Mouse (Mus musculus) cortical plate, adult 2 months (tissue): ENCODE data around the gene Itga6. TPM values are rescaled to one million over a fixed set of nuclear protein-coding genes. Genes with fewer than 3 reads are reported as not detected.

Source experiments
- H3K27ac ChIP-seq: fragments of 200-500 bp; 2 replicates; pipeline ENCODE4 v1.5.1; 2012; ENCODE audit warnings: low read length, control low read depth, inconsistent platforms; ENCODE audit not compliant: insufficient read depth
- H3K4me1 ChIP-seq: fragments of 200-500 bp; 2 replicates; pipeline ENCODE4 v1.6.1; 2011; ENCODE audit warnings: low read length; ENCODE audit not compliant: control insufficient read depth, insufficient read depth
- H3K4me3 ChIP-seq: fragments of 200-500 bp; 2 replicates; pipeline ENCODE4 v1.5.1; 2011; ENCODE audit warnings: mild to moderate bottlenecking, low read length, control low read depth; ENCODE audit not compliant: insufficient read depth
- CTCF ChIP-seq: fragments of 200-500 bp; IDR thresholded peaks from 2 replicates; pipeline ENCODE4 v1.5.1; 2011; ENCODE audit warnings: mild to moderate bottlenecking, control low read depth, low read length; ENCODE audit not compliant: insufficient read depth; ENCODE audit errors: extremely low read depth
- POLR2A ChIP-seq: fragments of 200-500 bp; IDR thresholded peaks from 2 replicates; pipeline ENCODE4 v1.6.1; 2011; ENCODE audit warnings: mild to moderate bottlenecking, low read length, control low read depth; ENCODE audit not compliant: insufficient read depth; ENCODE audit errors: extremely low read depth
- polyA plus RNA-seq: library from polyadenylated mRNA; depleted of rRNA; stranded (reverse); fragments of >200 nt; gene quantifications from 2 replicates; pipeline ENCODE4 v1.2.3, GENCODE M21; 2012

Gene Itga6
- polyA plus RNA-seq, 1 experiment, result 23.1 TPM

GRCm38 (mm10) chr2:71774246-71774951 is 29.0 kb downstream of the Itga6 start:
- Histone ChIP-seq H3K4me3 (no peak overlapping the region), H3K27ac (no peak overlapping the region), H3K4me1 (peaks cover 2% of the 10 kb centered on the region; the same call in 1 of the 2 replicates)
- TF ChIP-seq CTCF, result no peak
- TF ChIP-seq POLR2A, result no peak

GRCm38 (mm10) chr2:71775201-71775611 is 29.8 kb downstream of the Itga6 start:
- no peak overlapping the region for H3K4me3 ChIP-seq
- no peak overlapping the region for H3K27ac ChIP-seq
- peaks cover 2% of the 10 kb centered on the region; the same call in 1 of the 2 replicates for H3K4me1 ChIP-seq
- TF ChIP-seq POLR2A (no peak), CTCF (no peak)

- no peak overlapping the region for H3K27ac ChIP-seq
- H3K4me3 ChIP-seq, result no peak overlapping the region
These were observed 34.0 kb downstream of the Itga6 start for GRCm38 (mm10) chr2:71779266-71779888.

GRCm38 (mm10) chr2:71780016-71780415 is 34.6 kb downstream of the Itga6 start:
- H3K4me3 ChIP-seq, result no peak overlapping the region
- TF ChIP-seq CTCF, result no peak
- no peak for TF ChIP-seq POLR2A
- H3K27ac ChIP-seq, result no peak overlapping the region
- H3K4me1 ChIP-seq, result no peaks in the 10 kb centered on the region; the same call in 1 of the 2 replicates

More at GRCm38 (mm10) chr2:71779266-71779888, 34.0 kb downstream of the Itga6 start:
- H3K4me1 ChIP-seq, result peaks cover 2% of the 10 kb centered on the region; the same call in 1 of the 2 replicates
- no peak for TF ChIP-seq POLR2A
- TF ChIP-seq CTCF, result no peak

GRCm38 (mm10) chr2:71785260-71785659 is 39.8 kb downstream of the Itga6 start:
- Histone ChIP-seq H3K4me1 (no peaks in the 10 kb centered on the region; the same call in none of the 2 replicates), H3K27ac (no peak overlapping the region), H3K4me3 (no peak overlapping the region)
- TF ChIP-seq POLR2A (no peak), CTCF (no peak)

GRCm38 (mm10) chr2:71786060-71786459 is 40.6 kb downstream of the Itga6 start:
- Histone ChIP-seq H3K27ac (no peak overlapping the region), H3K4me3 (peak overlapping the region; percentile 57; the same call in 1 of the 2 replicates), H3K4me1 (peaks cover 1% of the 10 kb centered on the region)
- no peak for TF ChIP-seq CTCF
- TF ChIP-seq POLR2A, result no peak

GRCm38 (mm10) chr2:71786591-71787155 is 41.3 kb downstream of the Itga6 start:
- H3K4me1 ChIP-seq, result peaks cover 1% of the 10 kb centered on the region
- peak overlapping the region; percentile 89 for H3K27ac ChIP-seq
- H3K4me3 ChIP-seq, result peak overlapping the region; percentile 57
- peak; percentile 44; the same call in 1 of the 2 replicates for TF ChIP-seq POLR2A
- no peak for TF ChIP-seq CTCF

GRCm38 (mm10) chr2:71787156-71787590 is 41.8 kb downstream of the Itga6 start:
- H3K27ac ChIP-seq, result peak overlapping the region; percentile 89
- no peak for TF ChIP-seq POLR2A
- no peak for TF ChIP-seq CTCF
- H3K4me3 ChIP-seq, result peak overlapping the region; percentile 57
- peaks cover 1% of the 10 kb centered on the region for H3K4me1 ChIP-seq

GRCm38 (mm10) chr2:71787591-71788460 is 42.4 kb downstream of the Itga6 start:
- TF ChIP-seq POLR2A, result no peak
- TF ChIP-seq CTCF, result no peak
- H3K4me1 ChIP-seq, result peaks cover 1% of the 10 kb centered on the region
- peak overlapping the region; percentile 57 for H3K4me3 ChIP-seq
- H3K27ac ChIP-seq, result peak overlapping the region; percentile 89; the same call in 1 of the 2 replicates
